Mouse (Mus musculus): ENCODE data around the gene Chrne. TPM values are rescaled to one million over a fixed set of nuclear protein-coding genes. Genes with fewer than 3 reads are reported as not detected.

Gene Chrne
- polyA plus RNA-seq, 2 experiments = not detected

- peaks cover 17% of the 10 kb centered on the region for H3K36me3 ChIP-seq (replicated peaks; ENCODE audit: control insufficient read depth, insufficient read depth, low read depth)
- TF ChIP-seq EP300 (IDR thresholded peaks at IDR 0.05; ENCODE audit: low read depth) (no peak), CTCF (IDR thresholded peaks at IDR 0.05; ENCODE audit: low read depth) (no peak)
- WGBS (ENCODE audit: insufficient replicate concordance) = 86% methylated on average over 6 of the region's 6 CpGs
- DNase-seq (ENCODE audit: low read depth in 3 of 3, low spot score in 3 of 3) (no peak), ATAC-seq (ENCODE audit: insufficient read depth) (no peak)
- no peak overlapping the region for H3K4me3 ChIP-seq (ENCODE audit: insufficient read depth in 1 of 2, low read depth in 2 of 2, low read length in 2 of 2)
- no peaks in the 10 kb centered on the region for H3K9me3 ChIP-seq (ENCODE audit: control insufficient read depth, low read length)
- H3K4me2 ChIP-seq (ENCODE audit: low read depth) = no peak overlapping the region
- peaks cover 9 to 10% of the 10 kb centered on the region in 2 experiments for H3K4me1 ChIP-seq (replicated peaks; ENCODE audit: control insufficient read depth in 2 of 2, insufficient read depth in 2 of 2, low read length in 1 of 2)
- H3K27ac ChIP-seq = no peak overlapping the region
- H3K27me3 ChIP-seq (ENCODE audit: control insufficient read depth, insufficient read depth, low read length) = no peaks in the 10 kb centered on the region
- H3K9ac ChIP-seq (replicated peaks) = no peak overlapping the region
Observed at GRCm38 (mm10) chr11:70663957-70664356, 44.9 kb upstream of the Chrne start.

DNA sequence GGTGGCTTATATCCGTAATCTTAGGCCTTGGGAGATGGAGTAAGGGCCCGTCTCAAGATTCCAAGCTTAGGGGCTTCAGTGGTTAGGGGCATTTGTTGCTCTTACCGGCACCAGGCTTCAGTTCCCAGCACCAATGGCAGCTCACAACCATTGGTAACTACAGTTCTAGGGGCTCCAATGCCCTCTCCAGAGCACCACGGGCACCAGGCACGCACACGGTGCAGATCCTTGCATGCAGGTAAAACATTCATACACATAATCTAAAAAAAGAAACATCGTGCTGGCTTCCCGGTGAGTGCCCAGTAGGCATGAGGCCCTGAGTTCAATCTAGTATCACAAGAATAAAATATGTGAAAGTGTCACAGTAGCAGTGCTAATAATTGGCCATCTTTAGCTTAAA is 44.1 kb upstream of the Chrne start:
- TF ChIP-seq CTCF (IDR thresholded peaks at IDR 0.05; ENCODE audit: low read depth) (no peak), EP300 (IDR thresholded peaks at IDR 0.05; ENCODE audit: low read depth) (no peak)
- Histone ChIP-seq H3K36me3 (replicated peaks; ENCODE audit: control insufficient read depth, insufficient read depth, low read depth) (peaks cover 17% of the 10 kb centered on the region), H3K4me2 (ENCODE audit: low read depth) (no peak overlapping the region), H3K9me3 (ENCODE audit: control insufficient read depth, low read length) (no peaks in the 10 kb centered on the region), H3K4me3 (ENCODE audit: insufficient read depth in 1 of 2, low read depth in 2 of 2, low read length in 2 of 2) (no peak overlapping the region), H3K27me3 (ENCODE audit: control insufficient read depth, insufficient read depth, low read length) (no peaks in the 10 kb centered on the region), H3K27ac (no peak overlapping the region), H3K4me1 (replicated peaks; ENCODE audit: control insufficient read depth in 2 of 2, insufficient read depth in 2 of 2, low read length in 1 of 2) (peaks cover 8% of the 10 kb centered on the region in 2 experiments), H3K9ac (replicated peaks) (no peak overlapping the region)
- 87% methylated on average over 8 of the region's 8 CpGs for WGBS (ENCODE audit: insufficient replicate concordance)
- DNase-seq (ENCODE audit: low read depth in 3 of 3, low spot score in 3 of 3) = no peak
- ATAC-seq (ENCODE audit: insufficient read depth) = no peak

DNA sequence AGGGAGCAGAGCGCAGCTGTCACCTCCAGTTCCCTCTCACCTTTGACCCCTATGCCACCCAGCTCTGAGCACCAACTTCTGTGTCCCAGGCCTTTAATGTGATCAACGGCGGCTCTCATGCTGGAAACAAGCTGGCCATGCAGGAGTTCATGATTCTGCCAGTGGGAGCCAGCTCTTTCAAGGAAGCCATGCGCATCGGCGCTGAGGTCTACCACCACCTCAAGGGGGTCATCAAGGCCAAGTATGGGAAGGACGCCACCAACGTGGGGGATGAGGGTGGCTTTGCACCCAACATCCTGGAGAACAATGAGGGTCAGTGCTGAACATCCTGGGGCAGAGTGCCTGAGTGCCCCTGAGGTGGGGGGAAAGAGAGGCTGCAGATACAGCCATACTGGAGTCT is 41.6 kb upstream of the Chrne start:
- no peaks in the 10 kb centered on the region; the same call in 1 of the 2 replicates for H3K27me3 ChIP-seq (ENCODE audit: control insufficient read depth, insufficient read depth, low read length)
- peaks cover 15 to 16% of the 10 kb centered on the region in 2 experiments for H3K4me1 ChIP-seq (replicated peaks; ENCODE audit: control insufficient read depth in 2 of 2, insufficient read depth in 2 of 2, low read length in 1 of 2)
- H3K4me3 ChIP-seq (ENCODE audit: insufficient read depth in 1 of 2, low read depth in 2 of 2, low read length in 2 of 2) = no peak overlapping the region
- H3K4me2 ChIP-seq (ENCODE audit: low read depth) = no peak overlapping the region
- H3K9ac ChIP-seq (replicated peaks) = no peak overlapping the region
- H3K27ac ChIP-seq = no peak overlapping the region
- H3K36me3 ChIP-seq (replicated peaks; ENCODE audit: control insufficient read depth, insufficient read depth, low read depth) = peaks cover 17% of the 10 kb centered on the region
- ATAC-seq (ENCODE audit: insufficient read depth) = no peak
- WGBS (ENCODE audit: insufficient replicate concordance) = 79% methylated on average over 8 of the region's 8 CpGs
- H3K9me3 ChIP-seq (ENCODE audit: control insufficient read depth, low read length) = no peaks in the 10 kb centered on the region
- DNase-seq (ENCODE audit: low read depth in 3 of 3, low spot score in 3 of 3) = no peak
- TF ChIP-seq CTCF (IDR thresholded peaks at IDR 0.05; ENCODE audit: low read depth) = no peak
- TF ChIP-seq EP300 (IDR thresholded peaks at IDR 0.05; ENCODE audit: low read depth) = no peak

DNA sequence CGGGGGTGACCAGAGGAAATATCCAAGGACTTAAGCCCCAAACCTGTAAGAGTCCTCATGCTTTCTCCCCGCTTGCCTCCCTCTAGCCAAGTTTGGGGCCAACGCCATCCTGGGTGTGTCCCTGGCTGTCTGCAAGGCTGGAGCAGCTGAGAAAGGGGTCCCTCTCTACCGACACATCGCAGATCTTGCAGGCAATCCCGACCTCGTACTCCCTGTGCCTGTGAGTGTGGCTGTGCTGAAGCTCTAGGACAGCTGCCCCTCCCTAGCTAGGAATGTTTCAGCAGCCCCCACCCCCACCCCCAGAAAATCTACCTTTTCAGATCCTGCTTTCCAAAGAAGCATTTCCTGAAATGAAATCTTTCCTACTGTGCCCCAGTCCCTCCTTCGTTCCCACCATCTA is 39.9 kb upstream of the Chrne start:
- Histone ChIP-seq H3K36me3 (replicated peaks; ENCODE audit: control insufficient read depth, insufficient read depth, low read depth) (peaks cover 5% of the 10 kb centered on the region), H3K4me1 (replicated peaks; ENCODE audit: control insufficient read depth in 2 of 2, insufficient read depth in 2 of 2, low read length in 1 of 2) (peaks cover 15 to 20% of the 10 kb centered on the region in 2 experiments), H3K9me3 (ENCODE audit: control insufficient read depth, low read length) (no peaks in the 10 kb centered on the region), H3K4me2 (ENCODE audit: low read depth) (no peak overlapping the region), H3K27ac (no peak overlapping the region), H3K9ac (replicated peaks) (no peak overlapping the region), H3K4me3 (ENCODE audit: insufficient read depth in 1 of 2, low read depth in 2 of 2, low read length in 2 of 2) (no peak overlapping the region), H3K27me3 (ENCODE audit: control insufficient read depth, insufficient read depth, low read length) (no peaks in the 10 kb centered on the region; the same call in 1 of the 2 replicates)
- TF ChIP-seq EP300 (IDR thresholded peaks at IDR 0.05; ENCODE audit: low read depth) = no peak
- no peak for TF ChIP-seq CTCF (IDR thresholded peaks at IDR 0.05; ENCODE audit: low read depth)
- ATAC-seq (ENCODE audit: insufficient read depth) = no peak
- no peak for DNase-seq (ENCODE audit: low read depth in 3 of 3, low spot score in 3 of 3)
- WGBS (ENCODE audit: insufficient replicate concordance) = 59% methylated on average over 8 of the region's 8 CpGs

GRCm38 (mm10) chr11:70658521-70658920 is 39.5 kb upstream of the Chrne start:
- Histone ChIP-seq H3K4me1 (replicated peaks; ENCODE audit: control insufficient read depth in 2 of 2, insufficient read depth in 2 of 2, low read length in 1 of 2) (peaks cover 15 to 20% of the 10 kb centered on the region in 2 experiments), H3K9me3 (ENCODE audit: control insufficient read depth, low read length) (no peaks in the 10 kb centered on the region), H3K4me2 (ENCODE audit: low read depth) (no peak overlapping the region), H3K27ac (no peak overlapping the region), H3K36me3 (replicated peaks; ENCODE audit: control insufficient read depth, insufficient read depth, low read depth) (peaks cover 5% of the 10 kb centered on the region), H3K4me3 (ENCODE audit: insufficient read depth in 1 of 2, low read depth in 2 of 2, low read length in 2 of 2) (no peak overlapping the region), H3K9ac (replicated peaks) (no peak overlapping the region), H3K27me3 (ENCODE audit: control insufficient read depth, insufficient read depth, low read length) (no peaks in the 10 kb centered on the region; the same call in 1 of the 2 replicates)
- ATAC-seq (ENCODE audit: insufficient read depth) (no peak), DNase-seq (ENCODE audit: low read depth in 3 of 3, low spot score in 3 of 3) (no peak)
- 68% methylated on average over 5 of the region's 5 CpGs for WGBS (ENCODE audit: insufficient replicate concordance)
- no peak for TF ChIP-seq EP300 (IDR thresholded peaks at IDR 0.05; ENCODE audit: low read depth)
- TF ChIP-seq CTCF (IDR thresholded peaks at IDR 0.05; ENCODE audit: low read depth) = no peak

Measured in liver, embryonic 14.5 days (tissue).